Mouse (Mus musculus) G1E (cell line): ENCODE results near the gene Mcub. TPM values are rescaled to one million over a fixed set of nuclear protein-coding genes. Genes with fewer than 3 reads are reported as not detected.

Source experiments
- ATAC-seq: 2 replicates; pipeline ENCODE4 v1.8.0; 2016; ENCODE audit warnings: mild to moderate bottlenecking; ENCODE audit not compliant: insufficient number of reproducible peaks, poor library complexity, low FRiP score, severe bottlenecking; ENCODE audit errors: extremely low read depth
- DNase-seq: peaks from one replicate; pipeline ENCODE4 v3.0.0; 2012; ENCODE audit warnings: low spot score
- H3K27me3 ChIP-seq: 2 replicates; pipeline ENCODE4 v1.6.1; 2012; ENCODE audit warnings: mild to moderate bottlenecking, low read length, inconsistent platforms; ENCODE audit not compliant: insufficient read depth
- H3K36me3 ChIP-seq: replicated peaks from 2 replicates; pipeline ENCODE3; 2012; ENCODE audit warnings: mild to moderate bottlenecking, inconsistent platforms
- H3K4me1 ChIP-seq: 2 replicates; pipeline ENCODE4 v1.6.1; 2012; ENCODE audit warnings: low read depth, low read length, inconsistent platforms, mixed read lengths; ENCODE audit not compliant: insufficient read depth
- H3K4me3 ChIP-seq: 2 replicates; pipeline ENCODE4 v1.5.1; 2012; ENCODE audit warnings: low read depth, mild to moderate bottlenecking, inconsistent platforms, low read length, moderate library complexity, mixed read lengths
- H3K9me3 ChIP-seq: replicated peaks from 2 replicates; pipeline ENCODE4 v1.6.1; 2012; ENCODE audit warnings: inconsistent platforms
- CTCF ChIP-seq: IDR thresholded peaks from 2 replicates; pipeline ENCODE4 v1.5.1; 2012; ENCODE audit warnings: low read depth, low read length, inconsistent platforms, mixed read lengths
- GATA1 ChIP-seq: IDR thresholded peaks from 2 replicates; pipeline ENCODE4 v1.6.1; 2012; ENCODE audit warnings: borderline replicate concordance, low read length, inconsistent platforms, mixed read lengths
- GATA2 ChIP-seq: IDR thresholded peaks from 2 replicates; pipeline ENCODE4 v1.6.1; 2012; ENCODE audit warnings: low read depth, low read length, inconsistent platforms, borderline replicate concordance
- POLR2AphosphoS5 ChIP-seq: IDR thresholded peaks from 2 replicates; pipeline ENCODE4 v1.6.1; 2012; ENCODE audit warnings: low read depth, low read length, inconsistent platforms; ENCODE audit not compliant: insufficient replicate concordance
- TAL1 ChIP-seq: conservative IDR thresholded peaks from 2 replicates; pipeline ENCODE4 v1.6.1; 2012; ENCODE audit warnings: low read depth, low read length, inconsistent platforms, mixed read lengths
- polyA plus RNA-seq: library from polyadenylated mRNA; stranded (reverse); fragments of >175 nt; gene quantifications from 2 replicates; pipeline ENCODE4 v1.2.3, GENCODE M21; 2012
- total RNA-seq, 2 experiments: library from RNA; stranded (forward) in 1 of 2; stranded (reverse) in 1 of 2; fragments of 200-1000 nt in 1 of 2; fragments of >200 nt in 1 of 2; fragmentation: Nextera tagmentation in 1 of 2; gene quantifications; 2 replicates each; pipeline ENCODE4 v1.2.3; 2014 to 2017

Mcub gene
- total and polyA plus RNA-seq, 3 experiments: not detected

DNA sequence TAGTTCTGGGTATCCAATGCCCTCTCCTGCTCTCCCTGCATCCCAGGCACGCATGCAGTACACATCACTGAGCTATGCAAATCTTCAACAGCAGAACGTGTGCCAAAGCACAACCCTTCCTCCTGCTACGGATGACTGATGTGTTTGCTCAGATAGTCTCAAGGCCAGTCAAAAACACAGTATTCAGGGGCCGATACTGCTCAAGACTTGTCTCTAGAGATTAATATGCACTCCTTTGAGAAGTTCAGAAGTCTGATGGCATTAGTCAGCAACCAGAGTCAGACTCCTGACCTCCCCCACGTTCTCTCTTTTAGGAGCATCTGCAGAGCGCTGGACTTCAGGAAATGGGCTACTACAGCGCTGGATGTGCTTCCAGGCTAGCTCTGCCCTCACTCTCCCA is 28.0 kb upstream of the Mcub start:
- no peaks in the 10 kb centered on the region for H3K27me3 ChIP-seq
- ATAC-seq (no peak), DNase-seq (no peak)
- H3K4me1 ChIP-seq: no peaks in the 10 kb centered on the region
- peaks cover 92% of the 10 kb centered on the region for H3K36me3 ChIP-seq
- no peaks in the 10 kb centered on the region for H3K9me3 ChIP-seq
- no peak overlapping the region for H3K4me3 ChIP-seq
- TF ChIP-seq GATA1: no peak
- TF ChIP-seq TAL1: no peak
- TF ChIP-seq GATA2: no peak
- no peak for TF ChIP-seq POLR2AphosphoS5
- no peak for TF ChIP-seq CTCF

DNA sequence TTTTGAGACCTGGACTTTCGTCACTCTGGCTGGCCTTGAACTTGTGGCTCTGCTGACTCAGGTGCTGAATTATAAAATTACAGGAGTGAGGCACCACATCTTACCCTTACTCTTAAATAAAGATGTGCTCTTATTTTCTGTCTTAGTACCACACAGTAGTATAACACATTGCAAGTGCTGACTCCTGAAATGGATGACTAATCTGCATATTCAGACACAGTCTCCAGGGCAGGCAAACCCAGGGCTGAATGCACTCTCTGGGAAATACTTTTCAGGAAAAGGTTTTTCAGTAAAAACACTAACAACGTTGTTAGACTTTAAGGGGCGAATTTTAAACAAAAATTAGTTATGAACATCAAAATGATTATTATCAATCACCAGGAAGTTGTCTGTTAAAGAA is 27.3 kb upstream of the Mcub start:
- DNase-seq: no peak
- no peak for ATAC-seq
- H3K9me3 ChIP-seq: no peaks in the 10 kb centered on the region
- no peak overlapping the region for H3K4me3 ChIP-seq
- peaks cover 92% of the 10 kb centered on the region for H3K36me3 ChIP-seq
- TF ChIP-seq POLR2AphosphoS5: no peak
- no peak for TF ChIP-seq GATA1
- no peak for TF ChIP-seq TAL1
- TF ChIP-seq CTCF: no peak
- no peak for TF ChIP-seq GATA2
- H3K27me3 ChIP-seq: no peaks in the 10 kb centered on the region
- no peaks in the 10 kb centered on the region for H3K4me1 ChIP-seq

DNA sequence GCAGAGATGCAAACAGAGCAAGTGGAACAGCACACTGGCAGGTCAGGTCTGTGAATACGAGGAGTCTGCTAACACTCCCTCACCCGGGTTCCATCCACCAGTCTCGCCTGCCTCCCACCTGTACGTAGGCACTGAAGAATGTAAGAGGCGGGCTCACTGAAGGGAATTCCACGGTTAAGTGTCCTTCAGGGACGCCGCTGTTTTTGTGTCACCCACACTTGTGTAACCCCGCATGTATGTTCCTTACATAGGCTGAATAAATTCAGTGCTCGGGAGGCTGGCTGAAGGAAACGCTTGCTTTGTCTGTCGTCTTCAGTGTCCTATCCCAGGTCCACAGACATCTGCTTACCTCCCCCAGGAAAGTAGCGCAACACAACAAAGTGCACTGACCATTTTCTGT is 17.3 kb upstream of the Mcub start:
- ATAC-seq (no peak), DNase-seq (no peak)
- H3K4me3 ChIP-seq: no peak overlapping the region
- no peaks in the 10 kb centered on the region for H3K27me3 ChIP-seq
- TF ChIP-seq POLR2AphosphoS5 (no peak), TAL1 (no peak), GATA2 (no peak), CTCF (no peak), GATA1 (no peak)
- H3K36me3 ChIP-seq: peaks cover 92% of the 10 kb centered on the region
- no peaks in the 10 kb centered on the region for H3K4me1 ChIP-seq
- no peaks in the 10 kb centered on the region for H3K9me3 ChIP-seq

DNA sequence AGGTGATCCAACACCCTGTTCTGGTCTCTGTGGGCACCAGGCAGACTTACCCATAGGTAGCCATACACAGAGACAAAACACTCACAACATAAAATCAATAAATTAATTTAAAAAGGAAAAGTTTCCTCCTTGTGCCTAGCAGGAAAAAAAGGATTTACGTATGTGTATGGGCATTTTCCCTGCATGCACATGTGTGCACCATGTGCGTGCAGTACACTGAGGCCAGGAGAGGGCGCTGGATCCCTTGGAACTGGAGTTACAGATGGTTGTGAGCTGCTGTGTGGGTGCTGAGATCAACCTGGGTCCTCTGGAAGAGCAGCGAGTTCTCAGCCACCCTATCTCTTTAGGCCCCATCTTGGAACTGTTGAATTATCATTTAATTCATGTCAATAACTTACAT is 15.3 kb upstream of the Mcub start:
- no peaks in the 10 kb centered on the region for H3K9me3 ChIP-seq
- H3K4me1 ChIP-seq: no peaks in the 10 kb centered on the region
- DNase-seq (no peak), ATAC-seq (no peak)
- TF ChIP-seq GATA2 (no peak), POLR2AphosphoS5 (no peak), GATA1 (no peak), TAL1 (no peak), CTCF (no peak)
- no peak overlapping the region for H3K4me3 ChIP-seq
- peaks cover 84% of the 10 kb centered on the region for H3K36me3 ChIP-seq
- H3K27me3 ChIP-seq: no peaks in the 10 kb centered on the region

DNA sequence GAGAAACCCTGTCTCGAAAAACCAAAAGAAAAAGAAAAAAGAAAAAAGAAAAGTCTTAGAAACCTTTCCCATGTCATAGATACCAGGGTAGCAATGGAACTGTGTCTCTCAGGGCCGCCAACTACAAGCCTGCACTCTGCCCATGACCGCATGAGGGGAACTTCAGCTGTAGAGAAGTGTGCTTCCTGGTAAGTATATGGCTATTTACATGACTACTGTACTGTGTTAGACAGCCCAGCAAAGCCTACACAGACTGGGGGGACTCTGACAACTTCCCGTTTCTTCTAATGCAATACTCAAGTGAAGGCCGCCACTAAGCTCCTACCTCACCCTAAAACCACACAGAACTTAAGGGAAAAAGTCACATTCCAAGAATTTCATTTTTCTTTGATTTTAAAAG is 14.8 kb upstream of the Mcub start:
- Histone ChIP-seq H3K9me3 (no peaks in the 10 kb centered on the region), H3K27me3 (no peaks in the 10 kb centered on the region), H3K4me1 (no peaks in the 10 kb centered on the region), H3K4me3 (no peak overlapping the region), H3K36me3 (peaks cover 78% of the 10 kb centered on the region)
- TF ChIP-seq POLR2AphosphoS5 (no peak), CTCF (no peak), GATA1 (no peak), TAL1 (no peak), GATA2 (no peak)
- ATAC-seq (no peak), DNase-seq (no peak)

DNA sequence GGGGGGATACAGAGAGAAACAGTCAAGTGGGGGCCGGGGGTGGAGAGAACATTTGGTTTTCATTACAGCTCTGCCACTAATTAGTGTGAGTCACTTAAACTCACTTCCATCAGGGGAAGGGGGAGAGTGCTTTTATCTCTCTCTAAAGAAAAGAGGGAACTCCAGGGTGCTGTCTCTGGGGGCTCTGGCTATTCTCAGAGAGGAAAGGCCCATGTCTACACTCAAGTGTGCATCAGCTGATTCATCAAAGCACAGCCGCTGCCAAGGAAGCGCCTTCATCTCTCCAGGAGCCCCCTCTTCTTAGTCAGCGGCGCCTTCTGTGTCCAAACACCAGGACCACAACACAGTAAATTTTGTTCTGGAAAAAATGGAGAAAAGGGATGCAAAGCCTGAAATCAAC is 12.3 kb upstream of the Mcub start:
- no peaks in the 10 kb centered on the region for H3K27me3 ChIP-seq
- DNase-seq (no peak), ATAC-seq (no peak)
- no peaks in the 10 kb centered on the region for H3K4me1 ChIP-seq
- H3K4me3 ChIP-seq: no peak overlapping the region
- H3K36me3 ChIP-seq: peaks cover 53% of the 10 kb centered on the region
- H3K9me3 ChIP-seq: no peaks in the 10 kb centered on the region
- TF ChIP-seq GATA2 (no peak), CTCF (no peak), GATA1 (no peak), TAL1 (no peak), POLR2AphosphoS5 (no peak)
